Mouse (Mus musculus): ENCODE data around the gene Prkca. TPM values are rescaled to one million over a fixed set of nuclear protein-coding genes. Genes with fewer than 3 reads are reported as not detected.

The Prkca gene
- polyA plus RNA-seq, 1 experiment from 2014 or later = 9.7 TPM

DNA sequence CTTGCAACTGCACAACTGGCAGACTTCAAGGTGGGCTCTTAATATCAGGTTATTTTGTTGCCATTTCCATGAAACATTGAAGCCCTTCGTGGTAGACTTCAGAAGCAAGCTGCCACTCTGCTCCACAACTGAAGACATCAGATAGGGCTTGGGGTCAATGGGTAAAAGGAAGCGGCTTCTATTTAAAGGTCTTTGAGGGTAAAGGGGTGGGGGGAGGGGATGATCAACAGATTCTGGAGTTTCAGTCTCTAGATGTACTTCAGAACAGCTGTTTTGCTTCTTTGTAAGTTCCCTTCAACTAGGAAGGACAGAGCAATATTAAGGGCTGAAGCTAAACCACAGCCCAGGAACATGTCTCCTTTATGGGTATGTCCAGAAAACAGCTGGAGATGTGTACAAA lies 31.8 kb downstream of the Prkca start:
- no peak overlapping the region for H3K4me2 ChIP-seq
- no peak overlapping the region for H3K4me3 ChIP-seq
- peaks cover 18% of the 10 kb centered on the region; the same call in 1 of the 2 replicates for H3K4me1 ChIP-seq
- no peaks in the 10 kb centered on the region for H3K27me3 ChIP-seq
- H3K27ac ChIP-seq = no peak overlapping the region
- ATAC-seq (ENCODE audit: borderline replicate concordance, extremely low read depth, low FRiP score, low TSS enrichment) = no peak
- H3K36me3 ChIP-seq = no peaks in the 10 kb centered on the region
- WGBS = 66% methylated on average over 2 of the region's 2 CpGs
- no peaks in the 10 kb centered on the region for H3K9me3 ChIP-seq
- no peak overlapping the region for H3K9ac ChIP-seq

GRCm38 (mm10) chr11:108309791-108310190 lies 33.9 kb downstream of the Prkca start:
- Histone ChIP-seq H3K4me2 (no peak overlapping the region), H3K27me3 (no peaks in the 10 kb centered on the region), H3K9me3 (no peaks in the 10 kb centered on the region), H3K36me3 (no peaks in the 10 kb centered on the region), H3K27ac (no peak overlapping the region), H3K4me1 (peaks cover 18% of the 10 kb centered on the region; the same call in 1 of the 2 replicates), H3K9ac (no peak overlapping the region), H3K4me3 (no peak overlapping the region)
- ATAC-seq (ENCODE audit: borderline replicate concordance, extremely low read depth, low FRiP score, low TSS enrichment) = no peak
- WGBS = 64% methylated on average over 5 of the region's 5 CpGs

GRCm38 (mm10) chr11:108308253-108308652 lies 35.5 kb downstream of the Prkca start:
- Histone ChIP-seq H3K4me2 (no peak overlapping the region), H3K36me3 (no peaks in the 10 kb centered on the region), H3K27ac (no peak overlapping the region), H3K9me3 (no peaks in the 10 kb centered on the region), H3K4me1 (peaks cover 22% of the 10 kb centered on the region; the same call in 1 of the 2 replicates), H3K9ac (no peak overlapping the region), H3K27me3 (no peaks in the 10 kb centered on the region), H3K4me3 (no peak overlapping the region)
- 90% methylated on average over 5 of the region's 5 CpGs for WGBS
- ATAC-seq (ENCODE audit: borderline replicate concordance, extremely low read depth, low FRiP score, low TSS enrichment) = no peak

GRCm38 (mm10) chr11:108307258-108307657 lies 36.5 kb downstream of the Prkca start:
- 47% methylated on average over 7 of the region's 7 CpGs for WGBS
- H3K9me3 ChIP-seq = no peaks in the 10 kb centered on the region
- H3K4me3 ChIP-seq = no peak overlapping the region
- no peak overlapping the region for H3K27ac ChIP-seq
- no peak overlapping the region for H3K9ac ChIP-seq
- no peaks in the 10 kb centered on the region for H3K27me3 ChIP-seq
- H3K4me2 ChIP-seq = no peak overlapping the region
- H3K36me3 ChIP-seq = no peaks in the 10 kb centered on the region
- no peak for ATAC-seq (ENCODE audit: borderline replicate concordance, extremely low read depth, low FRiP score, low TSS enrichment)
- peaks cover 19% of the 10 kb centered on the region; the same call in 1 of the 2 replicates for H3K4me1 ChIP-seq

- Histone ChIP-seq H3K4me2 (no peak overlapping the region), H3K36me3 (no peaks in the 10 kb centered on the region), H3K27ac (no peak overlapping the region), H3K4me1 (peaks cover 20% of the 10 kb centered on the region), H3K9ac (no peak overlapping the region), H3K27me3 (no peaks in the 10 kb centered on the region), H3K4me3 (no peak overlapping the region), H3K9me3 (no peaks in the 10 kb centered on the region)
- 76% methylated on average over 4 of the region's 4 CpGs for WGBS
- ATAC-seq (ENCODE audit: borderline replicate concordance, extremely low read depth, low FRiP score, low TSS enrichment) = no peak
These were observed 39.9 kb downstream of the Prkca start for GRCm38 (mm10) chr11:108303787-108304186.

GRCm38 (mm10) chr11:108301796-108302490 lies 41.8 kb downstream of the Prkca start:
- H3K4me1 ChIP-seq = peaks cover 13% of the 10 kb centered on the region
- no peaks in the 10 kb centered on the region for H3K27me3 ChIP-seq
- no peak for ATAC-seq (ENCODE audit: borderline replicate concordance, extremely low read depth, low FRiP score, low TSS enrichment)
- WGBS = 71% methylated on average over 10 of the region's 10 CpGs
- no peak overlapping the region for H3K9ac ChIP-seq
- H3K36me3 ChIP-seq = no peaks in the 10 kb centered on the region
- no peak overlapping the region for H3K27ac ChIP-seq
- no peak overlapping the region for H3K4me2 ChIP-seq
- H3K4me3 ChIP-seq = no peak overlapping the region
- no peaks in the 10 kb centered on the region for H3K9me3 ChIP-seq

GRCm38 (mm10) chr11:108301036-108301435 lies 42.7 kb downstream of the Prkca start:
- 93% methylated on average over 6 of the region's 6 CpGs for WGBS
- Histone ChIP-seq H3K4me3 (no peak overlapping the region), H3K36me3 (no peaks in the 10 kb centered on the region), H3K9me3 (no peaks in the 10 kb centered on the region), H3K27me3 (no peaks in the 10 kb centered on the region), H3K4me2 (no peak overlapping the region), H3K4me1 (peaks cover 13% of the 10 kb centered on the region), H3K27ac (no peak overlapping the region), H3K9ac (no peak overlapping the region)
- no peak for ATAC-seq (ENCODE audit: borderline replicate concordance, extremely low read depth, low FRiP score, low TSS enrichment)

- Histone ChIP-seq H3K27me3 (no peaks in the 10 kb centered on the region), H3K36me3 (no peaks in the 10 kb centered on the region), H3K4me1 (peaks cover 13% of the 10 kb centered on the region), H3K4me3 (no peak overlapping the region), H3K9me3 (no peaks in the 10 kb centered on the region), H3K4me2 (no peak overlapping the region), H3K27ac (no peak overlapping the region), H3K9ac (no peak overlapping the region)
- WGBS = 92% methylated on average over 1 of the region's 1 CpGs
- no peak for ATAC-seq (ENCODE audit: borderline replicate concordance, extremely low read depth, low FRiP score, low TSS enrichment)
These were observed 43.3 kb downstream of the Prkca start for GRCm38 (mm10) chr11:108300443-108300842.

GRCm38 (mm10) chr11:108299913-108300312 lies 43.8 kb downstream of the Prkca start:
- Histone ChIP-seq H3K4me3 (no peak overlapping the region), H3K4me2 (no peak overlapping the region), H3K27ac (no peak overlapping the region), H3K36me3 (no peaks in the 10 kb centered on the region), H3K4me1 (peaks cover 13% of the 10 kb centered on the region), H3K9me3 (no peaks in the 10 kb centered on the region), H3K27me3 (no peaks in the 10 kb centered on the region), H3K9ac (no peak overlapping the region)
- ATAC-seq (ENCODE audit: borderline replicate concordance, extremely low read depth, low FRiP score, low TSS enrichment) = no peak; the same call in 1 of the 2 replicates
- WGBS = 71% methylated on average over 10 of the region's 10 CpGs

DNA sequence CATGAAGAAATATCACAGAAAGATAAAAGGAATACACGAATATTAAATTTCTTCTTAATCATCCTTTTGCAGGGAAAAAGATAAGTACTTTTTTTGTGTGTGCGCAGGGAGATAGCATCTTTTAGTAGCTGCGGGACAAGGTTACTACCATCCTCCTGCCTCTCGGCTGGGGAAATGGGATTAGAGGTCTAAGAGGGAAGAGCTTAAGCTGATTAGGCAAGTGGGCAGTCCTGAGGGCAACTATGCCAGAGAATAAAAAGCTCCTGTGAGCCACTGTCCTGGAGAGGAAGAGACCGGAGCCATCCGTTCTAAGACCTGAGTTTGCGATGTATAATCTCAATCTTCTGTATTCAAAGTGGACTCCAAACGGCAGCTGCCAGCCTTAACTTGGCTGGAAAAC lies 45.8 kb downstream of the Prkca start:
- Histone ChIP-seq H3K9ac (no peak overlapping the region), H3K27ac (no peak overlapping the region), H3K4me3 (no peak overlapping the region), H3K9me3 (no peaks in the 10 kb centered on the region), H3K4me1 (peaks cover 6% of the 10 kb centered on the region), H3K36me3 (no peaks in the 10 kb centered on the region), H3K4me2 (no peak overlapping the region), H3K27me3 (no peaks in the 10 kb centered on the region)
- 63% methylated on average over 8 of the region's 8 CpGs for WGBS
- no peak for ATAC-seq (ENCODE audit: borderline replicate concordance, extremely low read depth, low FRiP score, low TSS enrichment)

DNA sequence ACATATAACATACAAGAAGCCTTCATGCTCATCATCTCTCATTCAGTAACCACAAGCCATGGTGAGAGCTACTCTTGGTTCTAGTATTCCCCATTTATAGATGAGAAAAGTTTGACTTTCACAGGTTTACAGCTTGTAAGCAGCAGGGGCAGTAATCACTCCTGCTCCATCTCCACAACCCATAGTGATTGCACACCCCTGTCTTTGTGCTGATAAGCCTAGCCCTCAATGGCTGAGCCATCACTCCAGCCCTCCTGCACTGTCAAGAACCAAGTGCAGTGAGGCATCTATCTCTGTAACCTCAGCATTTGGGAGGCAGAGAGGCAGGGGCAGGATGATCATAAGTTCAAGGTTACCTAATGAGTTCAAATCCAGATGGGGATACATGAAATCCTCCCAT lies 48.4 kb downstream of the Prkca start:
- Histone ChIP-seq H3K27ac (no peak overlapping the region), H3K9ac (no peak overlapping the region)

DNA sequence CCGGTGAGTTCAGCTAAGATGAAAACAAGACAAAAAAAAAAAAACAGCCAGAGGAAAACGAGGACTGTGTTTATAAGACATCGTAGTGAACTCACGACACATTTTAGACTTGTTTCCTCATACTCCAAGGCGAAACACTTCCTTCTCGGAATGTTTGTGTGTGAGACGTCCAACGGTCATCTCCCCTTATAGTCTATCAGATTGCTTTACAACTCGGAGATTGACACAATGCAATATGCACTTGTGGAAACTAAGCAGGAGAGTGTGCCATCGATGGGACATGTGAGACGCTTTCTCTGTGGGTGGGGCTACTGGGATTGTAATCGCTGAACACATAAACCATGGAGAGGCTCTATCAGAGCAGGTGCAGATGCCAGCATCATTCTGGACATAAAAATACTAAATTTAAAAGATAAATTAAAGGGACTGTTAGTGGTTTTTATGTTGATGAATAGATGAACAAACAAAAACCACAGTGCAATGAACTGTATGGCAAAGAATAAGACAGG lies 49.4 kb downstream of the Prkca start:
- no peak overlapping the region for H3K4me2 ChIP-seq
- 81% methylated on average over 12 of the region's 12 CpGs for WGBS
- no peak overlapping the region for H3K27ac ChIP-seq
- no peaks in the 10 kb centered on the region for H3K4me1 ChIP-seq
- no peak for ATAC-seq (ENCODE audit: borderline replicate concordance, extremely low read depth, low FRiP score, low TSS enrichment)
- H3K9ac ChIP-seq = no peak overlapping the region
- H3K27me3 ChIP-seq = no peaks in the 10 kb centered on the region
- H3K4me3 ChIP-seq = no peak overlapping the region
- no peaks in the 10 kb centered on the region for H3K9me3 ChIP-seq
- no peaks in the 10 kb centered on the region for H3K36me3 ChIP-seq

More for the DNA sequence above, 48.4 kb downstream of the Prkca start:
- Histone ChIP-seq H3K9me3 (no peaks in the 10 kb centered on the region), H3K36me3 (no peaks in the 10 kb centered on the region), H3K4me1 (peaks cover 4% of the 10 kb centered on the region), H3K27me3 (no peaks in the 10 kb centered on the region), H3K4me2 (no peak overlapping the region), H3K4me3 (no peak overlapping the region)
- ATAC-seq (ENCODE audit: borderline replicate concordance, extremely low read depth, low FRiP score, low TSS enrichment) = no peak

Measured in lung, embryonic 15.5 days (tissue).